Mouse (Mus musculus) A20 (cell line): ENCODE measurements around the gene Adam19.
"Not testable (repeated sequence)": the region's sequence is repeated elsewhere in the genome, so short reads cannot be mapped to it uniquely, and the experiment has no call there.

Source experiments
- DNase-seq: peaks from one replicate; pipeline ENCODE4 v3.0.0-alpha.2; 2011; ENCODE audit warnings: low read depth, low spot score

Adam19 gene

GRCm38 (mm10) chr11:46128548-46128945 lies 72.8 kb downstream of the Adam19 start:
- DNase-seq, result peak; percentile 95

DNA sequence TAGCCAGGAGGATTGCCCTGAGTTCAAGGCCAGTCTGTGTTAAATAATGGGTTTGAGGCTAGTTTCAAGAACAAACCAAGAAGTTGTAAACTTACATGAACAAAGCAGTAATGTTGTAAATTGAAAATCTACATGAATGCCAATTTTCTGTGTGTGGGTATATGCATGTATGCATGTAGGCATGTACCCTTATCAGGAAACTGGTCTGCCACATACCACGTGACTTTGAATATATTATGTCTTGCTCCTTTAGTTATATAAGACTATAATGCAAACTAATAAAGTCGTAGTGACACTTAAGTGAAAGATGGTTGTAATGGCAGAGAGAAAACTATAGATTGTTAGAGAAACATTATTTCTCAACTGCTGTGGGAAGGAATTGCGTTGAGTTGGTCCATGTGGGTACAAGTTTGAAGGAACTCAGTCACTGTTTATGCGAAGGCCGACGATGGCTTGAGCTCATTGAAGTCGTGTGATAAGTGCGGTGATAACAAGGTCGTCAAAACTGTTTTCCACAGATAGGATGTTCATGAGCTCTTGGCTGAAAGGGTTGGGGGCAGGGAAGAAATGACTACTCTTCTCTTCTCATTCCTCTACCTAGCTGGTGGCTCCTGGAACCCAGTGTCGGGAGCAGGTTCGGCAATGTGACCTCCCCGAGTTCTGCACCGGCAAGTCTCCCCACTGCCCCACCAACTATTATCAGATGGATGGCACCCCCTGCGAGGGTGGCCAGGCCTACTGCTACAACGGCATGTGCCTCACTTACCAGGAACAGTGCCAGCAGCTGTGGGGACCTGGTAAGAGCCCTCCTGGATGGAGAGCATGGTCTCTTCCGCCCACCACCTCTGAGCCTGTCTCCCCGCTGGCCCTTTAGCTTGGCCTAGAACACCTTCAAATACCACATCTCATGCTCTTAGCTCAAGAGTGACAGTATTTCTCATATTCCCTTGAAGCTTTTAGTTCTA lies 75.5 kb downstream of the Adam19 start:
- DNase-seq, result no peak

GRCm38 (mm10) chr11:46134899-46135298 lies 79.1 kb downstream of the Adam19 start:
- DNase-seq, result no peak

GRCm38 (mm10) chr11:46143342-46143741 lies 87.5 kb downstream of the Adam19 start:
- no peak for DNase-seq

DNA sequence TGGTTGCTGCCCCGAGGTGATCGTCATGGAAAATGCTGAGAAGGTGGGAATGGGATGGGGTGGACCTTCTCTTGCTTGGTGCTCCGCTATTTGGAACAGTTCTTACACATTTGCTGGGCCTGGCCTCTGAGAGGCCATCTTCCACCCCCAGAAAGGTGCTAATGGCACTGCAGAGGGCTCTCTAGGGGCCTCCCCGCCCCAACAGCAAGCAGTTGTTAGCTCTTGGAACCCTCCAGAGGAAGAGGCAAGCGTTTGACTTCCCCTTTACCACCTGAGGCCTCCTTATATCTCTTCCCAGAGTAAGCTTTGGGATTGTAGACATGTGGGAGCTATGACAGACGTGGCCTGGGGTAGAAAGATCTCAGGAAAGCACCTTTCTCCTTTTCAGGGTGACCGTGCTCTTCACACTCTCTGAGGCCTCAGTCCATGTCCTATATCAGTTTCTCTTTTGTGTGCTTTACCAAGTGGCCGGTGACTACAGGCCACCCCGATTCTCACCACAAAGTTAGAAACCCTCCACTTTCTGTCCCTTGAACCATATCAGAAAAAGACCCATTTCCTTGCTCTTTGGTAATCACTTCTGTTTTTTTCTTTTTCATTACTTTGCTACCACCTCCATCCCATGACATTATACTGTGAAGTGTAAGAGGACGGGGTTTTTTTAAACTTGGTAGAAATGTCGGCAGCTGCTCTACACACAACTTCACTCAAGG lies 89.5 kb downstream of the Adam19 start:
- DNase-seq, result peak; percentile 75

DNA sequence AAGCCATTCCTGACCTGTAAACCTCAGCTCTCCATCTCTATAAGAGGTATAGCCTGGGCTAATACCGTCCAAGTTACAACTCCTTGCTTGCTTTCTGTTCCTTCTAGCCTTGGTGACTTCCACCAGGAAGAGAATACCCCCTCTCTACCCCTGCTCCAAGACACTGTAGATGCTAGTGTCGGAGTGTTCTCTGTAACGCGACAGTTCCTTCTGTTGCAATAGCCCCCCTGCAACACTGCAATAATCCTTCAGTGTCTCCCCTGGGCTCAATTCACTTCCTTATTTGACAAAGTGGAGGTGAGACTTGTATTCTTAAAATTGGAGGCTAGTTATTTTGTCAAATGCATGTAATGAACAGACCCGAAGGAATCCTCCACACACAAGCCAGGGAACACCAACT lies 90.8 kb downstream of the Adam19 start:
- DNase-seq, result no peak

- DNase-seq, result no peak
These were observed 101.2 kb downstream of the Adam19 start for GRCm38 (mm10) chr11:46156945-46157344.

DNA sequence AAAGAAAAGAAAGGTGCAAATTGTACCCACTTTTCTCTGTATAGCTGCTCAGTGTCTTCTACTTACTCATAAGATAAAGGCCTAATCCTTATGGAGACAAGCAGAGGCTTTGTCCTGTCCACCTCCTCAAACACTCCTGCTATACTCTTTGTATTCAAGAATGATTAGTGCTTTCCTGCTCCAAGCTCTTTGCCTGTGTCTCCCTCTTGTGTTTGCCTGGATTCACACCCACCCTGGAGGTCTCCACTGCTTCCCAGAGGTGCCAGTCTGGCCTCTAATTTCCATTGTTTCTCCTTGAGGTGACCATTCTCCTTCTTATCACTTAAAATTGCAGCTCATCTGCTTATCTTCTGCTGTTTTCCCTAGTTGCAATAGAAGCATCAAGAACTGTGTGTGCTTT lies 101.7 kb downstream of the Adam19 start:
- no peak for DNase-seq

DNA sequence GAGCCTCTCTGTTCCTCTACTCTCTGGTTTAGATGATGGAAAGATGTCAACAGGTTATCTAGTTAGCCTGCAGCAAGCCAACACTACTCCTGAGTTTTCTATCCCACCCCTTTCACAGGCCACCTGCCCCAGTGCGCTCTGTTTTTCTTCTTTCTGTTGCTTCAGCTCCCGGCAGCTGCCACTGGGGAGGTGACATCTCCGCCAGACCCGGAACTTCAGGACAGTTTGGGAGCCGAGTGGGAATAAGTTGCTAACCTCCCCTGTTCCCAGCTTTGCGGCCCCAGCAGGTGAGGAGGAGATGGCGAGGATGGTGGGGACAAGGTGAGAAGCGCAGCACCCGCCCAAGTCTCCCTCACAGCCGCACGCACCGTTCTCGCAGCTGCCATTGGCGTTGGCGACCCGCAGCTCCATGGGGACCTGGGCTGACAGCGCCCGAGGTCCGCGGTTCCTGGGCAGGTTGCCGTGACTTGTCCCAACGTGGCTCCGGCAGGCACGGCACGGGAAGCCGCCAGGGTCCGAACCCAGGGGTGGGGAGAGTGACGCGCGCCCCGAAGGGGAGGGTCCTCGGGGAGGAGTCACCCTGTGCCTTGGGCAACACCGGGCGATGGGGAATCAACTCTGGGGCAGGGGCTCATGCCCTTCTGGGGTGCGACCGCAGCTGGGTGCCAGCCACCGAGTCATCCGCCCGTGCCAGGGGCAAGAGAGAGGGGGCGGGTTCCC lies 110.2 kb downstream of the Adam19 start, which contains the start of gene Nipal4:
Nipal4 (minus strand) TSS at position 643 of the 720 bp plus-strand sequence.
- no peak for DNase-seq

DNA sequence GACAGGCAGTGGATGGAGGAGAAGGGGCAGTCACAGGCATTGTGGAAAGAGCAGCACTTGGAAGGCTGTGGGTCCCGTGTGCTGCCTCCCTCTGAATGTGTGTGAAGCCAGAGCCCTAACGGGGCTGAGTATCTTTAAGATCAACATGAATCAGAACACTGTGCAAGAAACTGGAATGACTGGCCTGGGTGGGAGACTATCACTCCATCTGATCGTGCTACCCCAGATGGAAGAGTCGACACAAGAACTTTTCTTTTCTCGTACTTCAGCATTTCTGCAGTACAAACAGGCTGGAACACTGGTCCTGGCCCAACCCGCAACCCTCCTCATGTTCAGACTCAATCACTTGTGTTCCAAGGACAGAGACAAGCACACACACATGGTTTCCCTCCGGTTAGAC lies 112.7 kb downstream of the Adam19 start:
- no peak for DNase-seq

DNA sequence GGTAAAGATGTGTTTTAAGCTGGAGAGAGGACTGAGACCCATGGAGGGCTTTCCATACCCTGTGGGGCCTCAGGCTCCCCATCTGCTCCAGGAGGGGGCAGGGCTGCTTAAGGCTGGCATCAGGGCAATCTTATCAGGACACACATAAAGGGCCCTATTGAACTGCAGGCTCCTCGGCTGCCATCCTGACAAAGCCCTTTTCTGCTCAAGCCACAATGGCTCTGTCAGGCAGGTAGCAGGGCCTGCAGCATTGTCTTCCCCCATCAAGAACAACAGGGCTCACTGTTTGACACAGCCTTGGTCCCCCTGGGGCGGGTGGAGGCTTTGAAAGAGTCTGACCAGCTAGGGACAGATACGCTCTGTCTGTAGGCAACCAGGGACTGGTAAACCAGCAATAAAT lies 114.1 kb downstream of the Adam19 start:
- DNase-seq, result no peak

GRCm38 (mm10) chr11:46172128-46172527 lies 116.3 kb downstream of the Adam19 start:
- no peak for DNase-seq

DNA sequence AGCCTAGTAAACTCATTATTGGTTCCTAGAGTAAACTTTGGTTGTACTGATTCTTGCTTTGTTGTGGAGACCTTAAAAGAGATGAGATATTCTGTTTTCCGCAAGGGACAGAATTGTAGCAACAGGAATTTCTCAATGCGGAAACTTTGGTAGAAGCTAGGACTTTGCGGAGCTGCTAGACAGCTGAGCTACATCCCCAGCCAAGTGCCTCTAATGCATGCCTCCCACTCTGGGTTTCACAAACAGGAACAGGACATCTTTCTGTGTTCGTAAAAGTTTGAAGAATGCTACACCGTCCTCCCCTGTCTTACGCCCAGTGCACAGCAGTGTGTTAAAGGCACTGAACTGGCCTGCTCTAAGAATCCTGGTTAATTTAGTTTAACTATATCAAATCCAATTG lies 120.4 kb downstream of the Adam19 start:
- no peak for DNase-seq

GRCm38 (mm10) chr11:46177246-46178043 lies 121.7 kb downstream of the Adam19 start:
- no peak for DNase-seq

DNA sequence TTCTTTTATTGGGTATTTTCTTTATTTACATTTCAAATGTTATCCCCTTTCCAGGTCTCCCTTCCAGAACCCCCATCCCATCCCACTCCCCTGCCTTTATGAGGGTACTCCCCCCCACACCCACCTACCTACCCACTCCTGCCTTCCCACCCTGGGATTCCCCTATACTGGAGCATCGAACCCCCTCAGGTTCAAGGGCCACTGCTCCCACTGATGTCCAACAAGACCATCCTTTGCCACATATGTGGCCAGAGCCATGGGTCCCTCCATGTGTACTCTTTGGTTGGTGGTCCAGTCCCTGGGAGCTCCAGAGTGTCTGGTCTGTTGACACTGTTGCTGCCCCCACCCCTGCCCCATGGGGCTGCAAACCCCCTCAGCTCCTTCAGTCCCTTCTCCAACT lies 126.2 kb downstream of the Adam19 start:
- not testable (repeated sequence) for DNase-seq

DNA sequence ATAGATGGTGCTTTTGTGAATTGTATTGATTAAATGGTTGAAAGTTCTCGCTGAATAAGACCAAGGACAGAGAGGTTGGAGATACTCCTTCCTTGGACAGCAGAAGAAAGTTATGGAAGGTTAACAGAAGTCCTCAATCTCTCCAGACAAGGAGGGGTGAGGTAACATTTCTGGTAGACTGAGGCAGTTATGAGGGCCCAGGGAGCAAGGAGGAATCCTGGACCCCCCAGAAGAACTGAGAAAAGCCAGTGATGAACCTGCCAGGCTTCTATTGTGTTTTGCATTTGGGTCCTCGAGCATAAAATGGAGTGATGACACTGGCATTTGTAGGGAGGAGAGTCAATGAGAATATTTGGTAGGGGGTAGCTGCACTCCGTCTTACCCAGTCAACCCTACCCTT lies 129.2 kb downstream of the Adam19 start:
- no peak for DNase-seq

GRCm38 (mm10) chr11:46185486-46185885 lies 129.7 kb downstream of the Adam19 start:
- no peak for DNase-seq

DNA sequence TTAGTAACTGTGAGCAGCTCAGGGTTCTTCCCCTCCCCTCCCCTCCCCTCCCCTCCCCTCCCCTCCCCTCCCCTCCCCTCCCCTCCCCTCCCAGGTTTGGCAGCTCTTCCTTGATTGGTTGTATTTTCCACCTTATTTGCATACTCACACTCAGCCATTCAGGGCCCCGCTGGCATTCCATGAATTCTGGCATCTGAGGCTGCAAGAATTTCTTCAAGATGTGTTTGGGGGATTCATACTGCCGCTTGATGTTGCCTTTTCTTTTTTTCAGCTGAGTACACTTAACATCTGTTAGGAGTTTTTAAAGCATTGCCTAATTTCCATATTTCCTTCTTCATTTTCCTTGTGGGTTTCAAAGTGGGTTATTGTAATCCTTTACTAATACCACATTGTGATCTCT lies 132.5 kb downstream of the Adam19 start:
- no peak for DNase-seq

DNA sequence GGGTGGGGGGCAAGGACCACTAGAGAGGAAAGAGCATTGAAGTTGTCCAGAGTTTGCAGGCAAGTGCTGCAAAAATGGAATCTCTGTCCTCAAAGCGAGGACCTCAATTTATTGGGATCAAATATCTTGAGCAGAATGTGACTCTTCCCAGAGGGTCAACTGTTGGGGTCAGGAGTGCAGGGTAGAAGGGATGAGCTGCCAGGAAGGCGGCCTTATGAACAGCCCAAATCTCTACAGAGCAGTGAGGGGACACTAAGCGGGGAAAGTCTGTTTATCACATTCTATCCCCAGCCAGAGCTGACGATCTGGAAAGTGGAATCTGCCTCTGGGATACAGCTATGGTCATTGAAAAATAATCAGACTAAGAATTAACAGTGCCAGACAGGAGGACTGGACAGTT lies 138.4 kb downstream of the Adam19 start:
- DNase-seq, result no peak
